Mouse (Mus musculus) stomach, embryonic 16.5 days (tissue): ENCODE results near the gene Ccdc51. TPM values are rescaled to one million over a fixed set of nuclear protein-coding genes. Genes with fewer than 3 reads are reported as not detected.

Experiments used
- ATAC-seq: fragments of 200-750 bp; cut with Nextera tagmentation; 2 replicates; pipeline ENCODE4 v1.8.0; 2017; ENCODE audit warnings: moderate number of reproducible peaks, moderate TSS enrichment; ENCODE audit not compliant: insufficient read depth, low FRiP score
- H3K27ac ChIP-seq: fragments of 300-500 bp; sonication (generic); 2 replicates; pipeline ENCODE4 v1.5.1; 2014; ENCODE audit warnings: low read length
- H3K27me3 ChIP-seq: fragments of 300-500 bp; sonication (generic); 2 replicates; pipeline ENCODE4 v1.6.1; 2014; ENCODE audit warnings: low read length, control low read depth, mixed read lengths; ENCODE audit not compliant: control insufficient read depth, insufficient read depth
- H3K36me3 ChIP-seq: fragments of 300-500 bp; sonication (generic); 2 replicates; pipeline ENCODE4 v1.6.1; 2014; ENCODE audit warnings: low read length; ENCODE audit not compliant: control insufficient read depth, insufficient read depth
- H3K4me1 ChIP-seq: fragments of 300-500 bp; sonication (generic); 2 replicates; pipeline ENCODE4 v1.6.1; 2014; ENCODE audit warnings: low read length, control low read depth, mixed read lengths; ENCODE audit not compliant: control insufficient read depth, insufficient read depth
- H3K4me2 ChIP-seq: fragments of 300-500 bp; sonication (generic); 2 replicates; pipeline ENCODE4 v1.6.1; 2014; ENCODE audit warnings: low read depth, low read length, mixed read lengths
- H3K4me3 ChIP-seq: fragments of 300-500 bp; sonication (generic); replicated peaks from 2 replicates; pipeline ENCODE4 v1.5.1; 2014; ENCODE audit warnings: mild to moderate bottlenecking, low read length
- H3K9ac ChIP-seq: fragments of 300-500 bp; sonication (generic); 2 replicates; pipeline ENCODE4 v1.6.1; 2014; ENCODE audit warnings: low read length
- H3K9me3 ChIP-seq: fragments of 300-500 bp; sonication (generic); replicated peaks from 2 replicates; pipeline ENCODE4 v1.6.1; 2016; ENCODE audit warnings: low read length, control low read depth; ENCODE audit not compliant: control insufficient read depth
- WGBS: fragments of 180-500 bp; shearing (Covaris S2); extraction: QIAGEN DNeasy Blood & Tissue Kit; methylation state at CpG from one replicate; pipeline ENCODE4 v1.1.7; 2014; 5-methylcytosine and 5-hydroxymethylcytosine counted together
- polyA plus RNA-seq: library from polyadenylated mRNA; unstranded; fragments of >200 nt; fragmentation: Nextera tagmentation; extraction: Ambion mirVana; gene quantifications from 2 replicates; pipeline ENCODE4 v1.2.1, GENCODE M21; 2015

Gene Ccdc51
- polyA plus RNA-seq, 1 experiment from 2014 or later: 15.8 TPM

DNA sequence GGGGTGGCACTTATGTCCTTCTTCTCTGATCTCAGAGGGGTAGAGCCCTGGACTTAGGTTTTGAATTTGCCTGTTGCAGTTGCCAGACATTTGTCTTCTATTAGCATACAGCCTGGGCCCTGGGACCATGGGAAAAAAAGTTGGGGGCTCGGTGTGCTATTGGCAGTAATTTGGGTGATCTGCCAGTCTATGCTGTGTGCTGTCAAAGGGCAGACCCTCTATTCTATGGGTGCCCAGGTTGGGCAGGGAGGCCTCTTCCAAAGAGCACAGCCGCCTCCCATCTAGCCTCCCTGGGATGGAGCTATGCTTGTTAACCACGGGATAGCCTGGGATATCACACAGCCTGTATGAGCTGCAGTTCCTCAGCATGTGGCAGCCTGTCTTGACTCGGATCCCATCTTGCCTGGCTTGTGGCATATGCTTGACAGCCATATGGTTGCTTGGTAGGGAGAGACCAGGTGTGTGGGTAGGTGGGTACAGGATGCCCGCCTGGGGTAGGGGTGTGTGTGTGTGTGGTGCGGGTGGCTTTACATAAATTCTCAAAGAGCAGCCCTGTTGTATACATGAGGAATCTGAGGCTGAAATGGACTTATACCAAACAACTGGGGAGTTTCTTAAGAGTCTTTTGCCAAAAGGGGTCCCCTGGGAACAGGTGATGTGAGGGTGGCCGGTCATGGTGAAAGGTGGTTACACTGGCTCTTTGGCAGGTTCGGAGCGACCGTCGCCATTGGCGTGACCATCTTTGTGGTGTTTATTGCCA is 26.8 kb upstream of the Ccdc51 start:
- 93% methylated on average over 12 of the region's 12 CpGs for WGBS
- H3K4me3 ChIP-seq: peak overlapping the region; percentile 34
- H3K27ac ChIP-seq: peak overlapping the region; percentile 81
- H3K27me3 ChIP-seq: no peaks in the 10 kb centered on the region
- H3K4me2 ChIP-seq: peak overlapping the region; percentile 54
- H3K4me1 ChIP-seq: peaks cover 20% of the 10 kb centered on the region
- ATAC-seq: no peak
- H3K9me3 ChIP-seq: no peaks in the 10 kb centered on the region
- no peaks in the 10 kb centered on the region; the same call in 1 of the 2 replicates for H3K36me3 ChIP-seq
- peak overlapping the region; percentile 70; the same call in 1 of the 2 replicates for H3K9ac ChIP-seq

- 92% methylated on average over 17 of the region's 17 CpGs for WGBS
- H3K27me3 ChIP-seq: no peaks in the 10 kb centered on the region
- peaks cover 20% of the 10 kb centered on the region for H3K4me1 ChIP-seq
- no peak overlapping the region for H3K4me2 ChIP-seq
- no peak overlapping the region for H3K4me3 ChIP-seq
- H3K9ac ChIP-seq: no peak overlapping the region
- H3K9me3 ChIP-seq: no peaks in the 10 kb centered on the region
- ATAC-seq: no peak
- no peaks in the 10 kb centered on the region; the same call in 1 of the 2 replicates for H3K36me3 ChIP-seq
- H3K27ac ChIP-seq: no peak overlapping the region
Observed at GRCm38 (mm10) chr9:109056081-109056690, 26.1 kb upstream of the Ccdc51 start.

DNA sequence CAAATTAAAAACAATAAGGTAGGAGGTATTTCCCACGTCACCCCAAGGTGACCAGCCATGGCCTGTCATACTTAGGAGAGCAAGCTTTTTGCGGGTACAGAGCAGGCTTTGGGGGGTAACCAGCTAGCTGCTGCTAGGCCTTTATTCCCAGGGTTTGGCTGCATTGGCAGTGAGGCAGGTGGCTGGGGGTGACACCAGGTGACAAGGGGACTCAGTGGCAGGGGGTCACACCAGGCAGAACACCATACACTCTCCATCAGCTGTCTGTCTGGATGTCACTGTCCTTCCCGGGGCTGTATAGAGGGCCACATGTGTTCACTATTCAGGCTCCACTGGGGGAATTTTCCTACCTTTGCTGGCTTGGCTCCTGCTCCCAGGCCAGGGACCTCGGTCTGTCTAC is 25.4 kb upstream of the Ccdc51 start:
- no peaks in the 10 kb centered on the region for H3K27me3 ChIP-seq
- H3K4me3 ChIP-seq: no peak overlapping the region
- no peak for ATAC-seq
- H3K9ac ChIP-seq: no peak overlapping the region
- peaks cover 20% of the 10 kb centered on the region for H3K4me1 ChIP-seq
- H3K4me2 ChIP-seq: no peak overlapping the region
- H3K36me3 ChIP-seq: no peaks in the 10 kb centered on the region; the same call in 1 of the 2 replicates
- no peak overlapping the region for H3K27ac ChIP-seq
- 77% methylated on average over 4 of the region's 4 CpGs for WGBS
- H3K9me3 ChIP-seq: no peaks in the 10 kb centered on the region

DNA sequence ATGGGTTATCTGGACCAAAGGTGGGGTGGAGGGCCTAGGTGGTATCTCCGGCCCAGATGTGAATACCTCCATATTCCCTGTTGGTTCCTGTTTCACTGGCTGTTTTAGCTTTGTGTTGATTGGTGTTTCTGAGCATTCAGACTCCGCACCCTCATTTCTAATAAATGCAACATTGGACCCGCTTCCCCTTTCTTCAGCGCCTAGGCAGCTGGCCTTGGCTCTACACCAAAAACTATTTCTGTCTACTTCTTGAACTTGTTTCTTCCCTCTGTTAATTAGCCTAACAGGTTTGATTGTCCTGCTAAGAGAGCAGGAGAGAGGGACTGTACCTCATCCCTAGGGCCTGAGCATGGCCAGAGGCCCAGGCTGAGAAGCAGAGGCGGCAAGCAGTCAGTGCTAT is 24.8 kb upstream of the Ccdc51 start:
- Histone ChIP-seq H3K27me3 (no peaks in the 10 kb centered on the region), H3K4me2 (no peak overlapping the region), H3K9me3 (no peaks in the 10 kb centered on the region), H3K4me3 (no peak overlapping the region), H3K36me3 (no peaks in the 10 kb centered on the region; the same call in 1 of the 2 replicates), H3K4me1 (peaks cover 20% of the 10 kb centered on the region), H3K9ac (no peak overlapping the region), H3K27ac (no peak overlapping the region)
- no peak for ATAC-seq
- WGBS: 91% methylated on average over 5 of the region's 5 CpGs

DNA sequence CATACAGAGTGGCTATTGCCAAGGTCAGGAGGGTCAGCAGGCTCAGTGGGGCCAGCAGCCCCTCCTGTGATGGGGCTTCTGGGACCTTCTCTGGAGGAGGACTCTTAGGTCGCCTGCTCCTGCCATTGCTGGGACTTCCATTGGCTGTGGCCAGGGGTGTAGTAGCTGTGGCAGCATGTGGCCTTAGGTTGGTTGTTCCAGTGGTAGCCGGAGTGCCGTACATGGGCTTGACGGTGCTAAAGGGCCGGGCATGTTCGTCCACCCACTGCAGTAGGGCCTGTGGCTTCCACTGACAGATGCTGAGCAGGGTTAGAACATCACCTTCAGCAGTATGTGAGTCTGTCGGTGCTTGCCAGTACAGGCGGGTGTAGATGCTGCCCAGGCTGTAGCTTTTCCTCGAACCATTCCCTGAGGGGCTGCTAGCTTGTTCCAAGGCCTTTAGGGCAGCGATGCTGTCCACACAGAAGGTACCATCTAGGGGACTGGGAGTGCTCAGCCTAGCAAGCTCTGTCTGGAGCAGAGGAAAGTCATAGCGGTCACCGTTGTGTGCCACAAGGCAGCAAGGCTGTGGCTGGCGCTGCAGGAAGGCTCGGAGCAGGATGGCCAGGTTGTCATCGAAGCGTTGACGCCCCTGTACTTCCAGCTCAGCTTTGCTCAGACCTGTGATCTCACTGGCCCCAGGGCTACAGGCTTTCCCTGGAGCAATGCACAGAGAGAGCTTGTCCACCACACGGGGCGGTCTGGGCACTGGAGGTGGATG is 24.1 kb upstream of the Ccdc51 start:
- Histone ChIP-seq H3K4me2 (peak overlapping the region; percentile 71), H3K9ac (peak overlapping the region; percentile 67), H3K4me1 (peaks cover 20% of the 10 kb centered on the region), H3K27me3 (no peaks in the 10 kb centered on the region), H3K27ac (peak overlapping the region; percentile 95; the same call in 1 of the 2 replicates), H3K4me3 (peak overlapping the region; percentile 43; the same call in 1 of the 2 replicates), H3K9me3 (no peaks in the 10 kb centered on the region), H3K36me3 (no peaks in the 10 kb centered on the region; the same call in 1 of the 2 replicates)
- WGBS: 91% methylated on average over 19 of the region's 19 CpGs
- ATAC-seq: no peak

- H3K9ac ChIP-seq: peak within 1 kb of the TSS; percentile 67
- no peaks in the 10 kb centered on the region for H3K27me3 ChIP-seq
- H3K27ac ChIP-seq: peak within 1 kb of the TSS; percentile 95
- H3K9me3 ChIP-seq: no peaks in the 10 kb centered on the region
- H3K36me3 ChIP-seq: no peaks in the 10 kb centered on the region; the same call in 1 of the 2 replicates
- peak; percentile 92 for ATAC-seq
- peak within 1 kb of the TSS; percentile 43 for H3K4me3 ChIP-seq
- 8% methylated on average over 15 of the region's 15 CpGs for WGBS
- H3K4me2 ChIP-seq: peak within 1 kb of the TSS; percentile 71
- H3K4me1 ChIP-seq: peaks cover 18% of the 10 kb centered on the region
Observed at GRCm38 (mm10) chr9:109059136-109059903, 23.0 kb upstream of the Ccdc51 start, which contains the start of gene Trex1. Gene Trex1 (minus strand): TSS chr9:109059734.

DNA sequence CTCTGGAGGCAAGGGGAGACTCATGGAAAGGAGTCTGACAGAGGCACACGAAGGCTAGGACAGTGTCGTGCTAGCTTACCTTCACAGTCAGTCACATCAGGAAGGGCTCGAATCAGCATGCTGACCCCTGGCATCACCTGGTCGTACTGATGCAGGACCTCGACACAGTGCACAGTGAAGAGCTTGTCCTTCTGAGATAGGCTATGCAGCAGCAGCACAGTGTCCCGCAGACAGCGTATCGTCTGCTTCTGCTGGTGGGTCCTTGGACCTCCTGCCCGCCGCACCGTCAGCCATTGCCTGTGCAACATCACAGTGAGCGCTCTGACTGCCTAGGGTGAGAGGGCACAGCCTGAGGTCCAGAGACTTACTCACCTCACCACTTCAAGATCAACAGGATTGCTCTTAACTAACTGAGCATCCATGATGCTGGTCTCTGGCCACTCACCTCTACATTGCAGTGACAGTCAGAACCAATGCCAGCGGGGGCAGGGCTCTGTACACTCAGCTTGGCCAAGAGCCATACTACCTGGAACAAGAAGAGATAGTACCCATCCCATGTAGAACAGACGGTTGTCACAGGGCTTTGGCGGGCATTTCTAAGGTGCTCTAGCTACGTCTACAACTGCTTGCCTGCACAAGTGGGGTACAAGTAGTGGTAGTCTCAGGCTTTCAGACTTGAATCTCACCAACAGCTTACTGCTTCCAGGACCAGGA is 22.0 kb upstream of the Ccdc51 start:
- no peaks in the 10 kb centered on the region for H3K9me3 ChIP-seq
- H3K4me1 ChIP-seq: peaks cover 11% of the 10 kb centered on the region
- no peaks in the 10 kb centered on the region for H3K27me3 ChIP-seq
- H3K4me2 ChIP-seq: no peak overlapping the region
- peak overlapping the region; percentile 67; the same call in 1 of the 2 replicates for H3K9ac ChIP-seq
- peak overlapping the region; percentile 95; the same call in 1 of the 2 replicates for H3K27ac ChIP-seq
- H3K36me3 ChIP-seq: no peaks in the 10 kb centered on the region; the same call in none of the 2 replicates
- WGBS: 87% methylated on average over 16 of the region's 16 CpGs
- ATAC-seq: no peak
- no peak overlapping the region for H3K4me3 ChIP-seq

GRCm38 (mm10) chr9:109060898-109061295 is 21.4 kb upstream of the Ccdc51 start:
- WGBS: 88% methylated on average over 5 of the region's 5 CpGs
- no peaks in the 10 kb centered on the region; the same call in none of the 2 replicates for H3K36me3 ChIP-seq

More at GRCm38 (mm10) chr9:109060898-109061295, 21.4 kb upstream of the Ccdc51 start:
- Histone ChIP-seq H3K9ac (no peak overlapping the region), H3K27ac (no peak overlapping the region), H3K4me1 (peaks cover 10% of the 10 kb centered on the region; the same call in 1 of the 2 replicates), H3K9me3 (no peaks in the 10 kb centered on the region), H3K4me3 (no peak overlapping the region), H3K27me3 (no peaks in the 10 kb centered on the region), H3K4me2 (no peak overlapping the region)
- no peak for ATAC-seq
